Mouse (Mus musculus) liver, postnatal 0 days (tissue): ENCODE measurements around the gene Maff. TPM values are rescaled to one million over a fixed set of nuclear protein-coding genes. Genes with fewer than 3 reads are reported as not detected.

Experiments
- ATAC-seq: fragments of 200-750 bp; cut with Nextera tagmentation; 2 replicates; pipeline ENCODE4 v1.8.0; 2017; ENCODE audit warnings: mild to moderate bottlenecking, moderate library complexity
- DNase-seq: peaks from one replicate; pipeline ENCODE4 v3.0.0-alpha.2; 2016
- H3K27ac ChIP-seq: fragments of 300-500 bp; sonication (generic); 2 replicates; pipeline ENCODE4 v1.5.1; 2014; ENCODE audit warnings: antibody characterized with exemption, moderate library complexity, mild to moderate bottlenecking, low read depth
- H3K27me3 ChIP-seq: fragments of 300-500 bp; sonication (generic); 2 replicates; pipeline ENCODE4 v1.6.1; 2014; ENCODE audit warnings: low read length, control low read depth, mixed read lengths; ENCODE audit not compliant: insufficient read depth
- H3K36me3 ChIP-seq: fragments of 300-500 bp; sonication (generic); replicated peaks from 2 replicates; pipeline ENCODE4 v1.6.1; 2014; ENCODE audit warnings: mild to moderate bottlenecking, control low read depth, low read length, moderate library complexity, mixed read lengths; ENCODE audit not compliant: insufficient read depth
- H3K4me1 ChIP-seq: fragments of 300-500 bp; sonication (generic); 2 replicates; pipeline ENCODE4 v1.6.1; 2014; ENCODE audit warnings: antibody characterized with exemption, mild to moderate bottlenecking, control low read depth; ENCODE audit not compliant: insufficient read depth
- H3K4me2 ChIP-seq: fragments of 300-500 bp; sonication (generic); 2 replicates; pipeline ENCODE4 v1.6.1; 2014; ENCODE audit warnings: low read depth, mild to moderate bottlenecking, low read length, moderate library complexity, mixed read lengths
- H3K4me3 ChIP-seq: fragments of 300-500 bp; sonication (generic); 2 replicates; pipeline ENCODE4 v1.5.1; 2014; ENCODE audit warnings: low read depth, low read length
- H3K9ac ChIP-seq: fragments of 300-500 bp; sonication (generic); replicated peaks from 2 replicates; pipeline ENCODE4 v1.6.1; 2014; ENCODE audit warnings: mild to moderate bottlenecking, moderate library complexity
- H3K9me3 ChIP-seq: fragments of 300-500 bp; sonication (generic); 2 replicates; pipeline ENCODE4 v1.6.1; 2016; ENCODE audit warnings: mild to moderate bottlenecking, control low read depth, low read length, mixed read lengths
- CTCF ChIP-seq: sonication (generic); IDR thresholded peaks from 2 replicates; pipeline ENCODE4 v1.5.1; 2016; ENCODE audit warnings: antibody characterized with exemption, low read depth
- EP300 ChIP-seq: IDR thresholded peaks from 2 replicates; pipeline ENCODE4 v1.6.1; 2016; ENCODE audit warnings: antibody characterized with exemption, low read depth, mild to moderate bottlenecking
- WGBS: fragments of 180-500 bp; shearing (Covaris S2); extraction: QIAGEN DNeasy Blood & Tissue Kit; methylation state at CpG from one replicate; pipeline ENCODE4 v1.1.7; 2014; ENCODE audit not compliant: insufficient replicate concordance; 5-methylcytosine and 5-hydroxymethylcytosine counted together
- microRNA counts: library from miRNA; unstranded; fragments of <30 nt; microRNA quantifications from one replicate; lab custom pipeline; 2015
- microRNA-seq: library from miRNA; unstranded; fragments of <30 nt; microRNA quantifications from one replicate; pipeline ENCODE4, GENCODE M21; 2016
- polyA plus RNA-seq: library from polyadenylated mRNA; unstranded; fragments of >200 nt; fragmentation: Nextera tagmentation; extraction: Ambion mirVana; gene quantifications from 2 replicates; pipeline ENCODE4 v1.2.1, GENCODE M21; 2015

The Maff gene
- polyA plus RNA-seq, 1 experiment from 2014 or later, result 1.1 TPM

DNA sequence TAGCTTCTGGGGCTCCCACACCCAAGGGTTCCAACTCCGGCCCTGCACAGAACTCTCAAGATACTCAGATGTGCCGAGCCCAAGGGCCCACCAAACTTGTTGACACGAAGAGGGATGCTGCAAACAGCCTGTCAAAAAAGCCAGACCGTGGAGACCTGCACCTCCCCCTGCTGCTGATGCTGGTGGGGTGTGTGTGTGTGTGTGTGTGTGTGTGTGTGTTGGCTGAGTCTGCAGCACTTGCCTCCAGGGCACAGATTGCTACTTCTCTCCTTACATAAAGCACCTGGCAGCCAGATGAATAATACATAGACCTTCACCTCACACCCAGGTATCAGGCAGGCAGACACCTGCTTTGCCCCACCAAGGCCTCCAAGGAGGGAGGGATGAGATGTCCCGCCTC is 55.8 kb downstream of the Maff start:
- Histone ChIP-seq H3K27me3 (no peaks in the 10 kb centered on the region), H3K4me3 (peak overlapping the region; percentile 79), H3K27ac (no peak overlapping the region), H3K9me3 (no peaks in the 10 kb centered on the region), H3K4me2 (peak overlapping the region; percentile 95), H3K36me3 (no peaks in the 10 kb centered on the region), H3K4me1 (peaks cover 24% of the 10 kb centered on the region), H3K9ac (peak overlapping the region; percentile 73; the same call in 1 of the 2 replicates)
- DNase-seq, result no peak
- ATAC-seq, result no peak
- 34% methylated on average over 5 of the region's 5 CpGs for WGBS
- TF ChIP-seq EP300 (no peak), CTCF (no peak)

- 2% methylated on average over 59 of the region's 90 CpGs for WGBS
Measured at GRCm38 (mm10) chr15:79402836-79403762, 56.7 kb downstream of the Maff start, which contains the start of gene Tmem184b. Gene Tmem184b, minus strand, starts transcription at chr15:79403569.

GRCm38 (mm10) chr15:79403763-79404210 is 57.4 kb downstream of the Maff start:
- peaks cover 24% of the 10 kb centered on the region for H3K4me1 ChIP-seq
- peak overlapping the region; percentile 95 for H3K4me2 ChIP-seq
- peak overlapping the region; percentile 79 for H3K4me3 ChIP-seq
- no peak for ATAC-seq
- no peaks in the 10 kb centered on the region for H3K27me3 ChIP-seq
- no peaks in the 10 kb centered on the region for H3K9me3 ChIP-seq
- WGBS, result 16% methylated on average over 9 of the region's 9 CpGs
- peak overlapping the region; percentile 7 for H3K27ac ChIP-seq
- no peak for DNase-seq
- TF ChIP-seq CTCF (no peak), EP300 (no peak)
- no peaks in the 10 kb centered on the region for H3K36me3 ChIP-seq
- peak overlapping the region; percentile 73 for H3K9ac ChIP-seq

More at GRCm38 (mm10) chr15:79402836-79403762, 56.7 kb downstream of the Maff start, which contains the start of gene Tmem184b:
- ATAC-seq, result peak; percentile 94
- H3K4me2 ChIP-seq, result peak within 1 kb of the TSS; percentile 95
- TF ChIP-seq CTCF (no peak), EP300 (peak; percentile 8; the same call in 1 of the 2 replicates)
- H3K4me1 ChIP-seq, result peaks cover 24% of the 10 kb centered on the region
- DNase-seq, result peak; percentile 87
- H3K27me3 ChIP-seq, result no peaks in the 10 kb centered on the region
- peak within 1 kb of the TSS; percentile 7 for H3K27ac ChIP-seq
- H3K4me3 ChIP-seq, result peak within 1 kb of the TSS; percentile 79
- H3K9me3 ChIP-seq, result no peaks in the 10 kb centered on the region
- H3K36me3 ChIP-seq, result no peaks in the 10 kb centered on the region
- peak within 1 kb of the TSS; percentile 73 for H3K9ac ChIP-seq

DNA sequence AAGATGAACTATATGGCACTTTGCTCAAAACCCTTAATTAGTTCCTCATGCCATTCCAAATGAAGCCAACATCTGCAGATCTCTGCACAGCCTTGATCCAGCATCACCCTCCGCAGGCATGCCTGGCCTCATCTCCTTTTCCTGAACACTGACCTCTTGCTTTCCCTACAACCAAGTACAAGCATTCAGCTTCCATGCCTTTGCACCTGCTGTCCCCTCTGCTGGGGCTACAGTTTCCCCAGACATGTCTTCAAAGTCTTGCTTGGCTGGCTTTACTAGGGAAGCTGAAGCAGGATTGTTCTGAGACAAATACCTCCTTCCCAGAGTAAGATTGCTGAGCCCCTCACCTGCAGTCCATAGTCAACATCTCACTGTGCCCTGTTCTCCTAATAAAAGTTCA is 57.9 kb downstream of the Maff start:
- Histone ChIP-seq H3K9me3 (no peaks in the 10 kb centered on the region), H3K27me3 (no peaks in the 10 kb centered on the region), H3K9ac (no peak overlapping the region), H3K4me3 (no peak overlapping the region), H3K36me3 (no peaks in the 10 kb centered on the region), H3K4me2 (no peak overlapping the region), H3K4me1 (peaks cover 24% of the 10 kb centered on the region), H3K27ac (no peak overlapping the region)
- WGBS, result 67% methylated on average over 1 of the region's 1 CpGs
- no peak for DNase-seq
- TF ChIP-seq EP300 (no peak), CTCF (no peak)
- no peak for ATAC-seq

- Histone ChIP-seq H3K4me3 (no peak overlapping the region), H3K9ac (no peak overlapping the region), H3K36me3 (no peaks in the 10 kb centered on the region), H3K27ac (no peak overlapping the region), H3K4me1 (peaks cover 13% of the 10 kb centered on the region), H3K9me3 (no peaks in the 10 kb centered on the region), H3K4me2 (no peak overlapping the region), H3K27me3 (no peaks in the 10 kb centered on the region)
- 82% methylated on average over 4 of the region's 4 CpGs for WGBS
- DNase-seq (no peak), ATAC-seq (no peak)
- TF ChIP-seq EP300 (no peak), CTCF (no peak)
Measured at GRCm38 (mm10) chr15:79406564-79406963, 60.1 kb downstream of the Maff start.

MicroRNAs encoded within 50 kb of the gene (microRNA counts, 519-probe panel; counts per million panel counts)
- not detected for microRNA mmu-miR-1943 (lab: Ali Mortazavi, UCI)

Small RNA genes lying within 50 kb of the gene (microRNA-seq; reads per million reads assigned to microRNA genes)
- not detected for gene Mir1943

Other genes starting within 250 kb of the Maff start
- 0.92 and 1.3 TPM in 2 replicates for gene Micall1, start 237.7 kb upstream of the Maff start, polyA plus RNA-seq
- gene Polr2f, start 205.6 kb upstream of the Maff start, polyA plus RNA-seq, result 129 and 130 TPM in 2 replicates
- gene 1700088E04Rik, start 205.4 kb upstream of the Maff start, polyA plus RNA-seq, result 0.72 and 1.2 TPM in 2 replicates
- 0.07 and 0.08 TPM in 2 replicates for gene Sox10, start 181.4 kb upstream of the Maff start, polyA plus RNA-seq
- gene Pick1, start 117.4 kb upstream of the Maff start, polyA plus RNA-seq, result 11.5 and 12.2 TPM in 2 replicates
- gene Gm49486, start 117.2 kb upstream of the Maff start, polyA plus RNA-seq, result 0.08 TPM in 2 replicates
- gene Slc16a8, start 91.9 kb upstream of the Maff start, polyA plus RNA-seq, result not detected in 2 replicates
- 1.2 and 2.1 TPM in 2 replicates for gene Baiap2l2, start 61.1 kb upstream of the Maff start, polyA plus RNA-seq
- 18.5 and 18.8 TPM in 2 replicates for gene Pla2g6, start 18.2 kb upstream of the Maff start, polyA plus RNA-seq
- 6.6 and 8.4 TPM in 2 replicates for gene Tmem184b, start 56.9 kb downstream of the Maff start, polyA plus RNA-seq
- 7.5 and 8.9 TPM in 2 replicates for gene Csnk1e, start 108.9 kb downstream of the Maff start, polyA plus RNA-seq
- not detected in 2 replicates for gene Kcnj4, start 158.6 kb downstream of the Maff start, polyA plus RNA-seq
- 3.4 and 3.5 TPM in 2 replicates for gene Kdelr3, start 169.8 kb downstream of the Maff start, polyA plus RNA-seq
- 9.3 and 9.7 TPM in 2 replicates for gene Ddx17, start 200.1 kb downstream of the Maff start, polyA plus RNA-seq